Mouse (Mus musculus) forebrain, embryonic 12.5 days (tissue): Measurements from ENCODE around the gene Synj2. TPM values are rescaled to one million over a fixed set of nuclear protein-coding genes. Genes with fewer than 3 reads are reported as not detected.
"Not testable (repeated sequence)": the region's sequence is repeated elsewhere in the genome, so short reads cannot be mapped to it uniquely, and the experiment has no call there.

Experiments
- ATAC-seq: fragments of 200-750 bp; cut with Nextera tagmentation; 2 replicates; pipeline ENCODE4 v1.8.0; 2017; ENCODE audit warnings: moderate TSS enrichment; ENCODE audit not compliant: low FRiP score
- H3K27ac ChIP-seq: fragments of 300-500 bp; sonication (generic); 2 replicates; pipeline ENCODE4 v1.5.1; 2016; ENCODE audit warnings: mild to moderate bottlenecking
- H3K27me3 ChIP-seq: fragments of 300-500 bp; sonication (generic); 2 replicates; pipeline ENCODE4 v1.6.1; 2016; ENCODE audit warnings: mild to moderate bottlenecking
- H3K36me3 ChIP-seq: fragments of 300-500 bp; sonication (generic); replicated peaks from 2 replicates; pipeline ENCODE4 v1.6.1; 2016; ENCODE audit warnings: mild to moderate bottlenecking
- H3K4me1 ChIP-seq: fragments of 300-500 bp; sonication (generic); 2 replicates; pipeline ENCODE4 v1.6.1; 2016
- H3K4me2 ChIP-seq: fragments of 300-500 bp; sonication (generic); 2 replicates; pipeline ENCODE4 v1.6.1; 2016; ENCODE audit warnings: mild to moderate bottlenecking, moderate library complexity
- H3K4me3 ChIP-seq: fragments of 300-500 bp; sonication (generic); replicated peaks from 2 replicates; pipeline ENCODE4 v1.5.1; 2016; ENCODE audit warnings: mild to moderate bottlenecking
- H3K9ac ChIP-seq: fragments of 300-500 bp; sonication (generic); 2 replicates; pipeline ENCODE4 v1.6.1; 2016; ENCODE audit warnings: mild to moderate bottlenecking
- H3K9me3 ChIP-seq: fragments of 300-500 bp; sonication (generic); 2 replicates; pipeline ENCODE4 v1.6.1; 2016
- WGBS: fragments of 180-500 bp; shearing (Covaris S2); methylation state at CpG from one replicate; pipeline ENCODE4 v1.1.7; 2016; 5-methylcytosine and 5-hydroxymethylcytosine counted together
- polyA plus RNA-seq: library from polyadenylated mRNA; unstranded; fragments of >200 nt; fragmentation: Nextera tagmentation; extraction: Ambion mirVana; gene quantifications from 2 replicates; pipeline ENCODE4 v1.2.1, GENCODE M21; 2016

Synj2 gene
- polyA plus RNA-seq, 1 experiment from 2014 or later = 1.1 TPM

DNA sequence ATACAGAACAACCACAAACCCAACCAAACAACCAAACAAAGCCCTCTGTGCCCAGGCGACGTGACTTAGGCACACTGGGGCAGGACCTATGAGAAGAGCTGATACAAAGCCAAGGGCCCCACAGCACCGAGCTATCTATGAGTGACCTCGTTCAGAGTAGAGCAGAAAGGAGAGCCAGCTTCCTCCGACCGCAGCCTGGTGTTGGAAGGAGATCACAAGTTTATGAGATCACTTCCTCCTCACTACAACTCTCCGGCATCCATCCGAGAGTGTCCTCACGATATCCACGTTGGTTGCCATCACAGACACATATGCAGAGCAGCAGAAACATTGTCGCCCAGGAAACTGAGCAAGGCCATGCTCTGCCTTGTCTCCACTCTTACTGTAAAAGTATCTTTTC lies 67.5 kb downstream of the Synj2 start:
- Histone ChIP-seq H3K4me3 (no peak overlapping the region), H3K4me2 (no peak overlapping the region), H3K36me3 (no peaks in the 10 kb centered on the region), H3K27ac (no peak overlapping the region), H3K9ac (no peak overlapping the region), H3K27me3 (no peaks in the 10 kb centered on the region), H3K9me3 (no peaks in the 10 kb centered on the region), H3K4me1 (peaks cover 12% of the 10 kb centered on the region)
- no peak for ATAC-seq
- WGBS = 89% methylated on average over 11 of the region's 11 CpGs

- peaks cover 12% of the 10 kb centered on the region for H3K4me1 ChIP-seq
- 91% methylated on average over 4 of the region's 4 CpGs for WGBS
- ATAC-seq = no peak
Observed at GRCm38 (mm10) chr17:6009606-6010005, 68.5 kb downstream of the Synj2 start.

DNA sequence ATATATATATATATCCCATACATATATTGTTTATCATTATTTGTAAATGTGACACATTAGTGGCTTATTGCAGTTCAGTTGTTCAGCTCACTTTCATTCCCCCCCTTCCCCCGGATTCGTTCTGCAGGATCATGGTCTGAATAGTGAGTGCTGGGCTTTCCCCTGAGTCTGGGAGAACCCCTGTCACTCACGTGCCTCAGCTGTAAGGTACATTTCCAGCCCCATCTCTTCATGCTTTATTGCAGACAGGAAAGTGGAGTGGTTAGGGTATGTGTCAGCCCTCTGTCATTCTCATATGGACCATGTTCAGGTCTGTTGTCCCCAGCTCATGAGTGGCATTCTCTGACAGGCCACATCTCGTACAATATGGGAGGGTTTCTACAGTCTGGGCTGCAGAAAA lies 72.0 kb downstream of the Synj2 start:
- Histone ChIP-seq H3K27ac (no peak overlapping the region), H3K36me3 (no peaks in the 10 kb centered on the region), H3K9me3 (no peaks in the 10 kb centered on the region), H3K9ac (no peak overlapping the region), H3K27me3 (no peaks in the 10 kb centered on the region), H3K4me1 (no peaks in the 10 kb centered on the region; the same call in 1 of the 2 replicates), H3K4me3 (no peak overlapping the region), H3K4me2 (no peak overlapping the region)
- 81% methylated on average over 4 of the region's 4 CpGs for WGBS
- ATAC-seq = no peak

More at GRCm38 (mm10) chr17:6009606-6010005, 68.5 kb downstream of the Synj2 start:
- no peaks in the 10 kb centered on the region for H3K9me3 ChIP-seq
- H3K27ac ChIP-seq = no peak overlapping the region
- H3K36me3 ChIP-seq = no peaks in the 10 kb centered on the region
- no peak overlapping the region for H3K4me3 ChIP-seq
- no peak overlapping the region for H3K9ac ChIP-seq
- H3K27me3 ChIP-seq = no peaks in the 10 kb centered on the region
- no peak overlapping the region for H3K4me2 ChIP-seq

GRCm38 (mm10) chr17:6014985-6015384 lies 73.9 kb downstream of the Synj2 start:
- 88% methylated on average over 4 of the region's 4 CpGs for WGBS
- Histone ChIP-seq H3K4me3 (no peak overlapping the region), H3K4me1 (no peaks in the 10 kb centered on the region; the same call in 1 of the 2 replicates), H3K27me3 (no peaks in the 10 kb centered on the region), H3K9me3 (no peaks in the 10 kb centered on the region), H3K36me3 (no peaks in the 10 kb centered on the region), H3K27ac (no peak overlapping the region), H3K4me2 (no peak overlapping the region), H3K9ac (no peak overlapping the region)
- ATAC-seq = no peak

DNA sequence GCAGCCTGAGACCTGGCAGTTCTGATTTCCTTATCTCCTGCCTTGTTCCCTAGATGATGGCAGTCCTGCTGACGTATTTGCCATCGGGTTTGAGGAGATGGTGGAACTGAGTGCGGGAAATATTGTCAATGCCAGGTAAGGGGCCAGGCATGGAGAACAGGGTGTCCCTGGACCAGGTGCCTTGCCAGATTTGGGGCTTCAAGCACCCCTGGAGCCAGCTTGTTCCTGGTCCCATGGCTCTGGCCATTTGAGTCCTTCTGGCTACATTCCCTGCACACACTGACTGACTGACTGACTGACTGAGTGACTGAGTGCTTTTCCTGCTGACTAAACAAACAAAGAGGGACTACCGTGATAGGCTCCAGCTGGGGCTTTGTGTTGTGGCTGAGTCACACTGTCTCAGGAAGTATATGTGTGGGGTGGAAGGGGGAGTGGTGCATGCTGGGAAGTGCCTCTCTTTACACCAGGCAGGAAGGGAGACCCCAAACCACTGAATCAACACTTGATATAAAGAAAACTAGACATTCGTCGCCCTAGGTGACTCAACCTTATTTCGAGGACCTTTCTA lies 75.2 kb downstream of the Synj2 start:
- WGBS = 78% methylated on average over 7 of the region's 7 CpGs
- Histone ChIP-seq H3K4me2 (no peak overlapping the region), H3K27ac (no peak overlapping the region), H3K9ac (no peak overlapping the region), H3K4me3 (no peak overlapping the region), H3K9me3 (no peaks in the 10 kb centered on the region), H3K36me3 (no peaks in the 10 kb centered on the region), H3K27me3 (no peaks in the 10 kb centered on the region), H3K4me1 (no peaks in the 10 kb centered on the region; the same call in 1 of the 2 replicates)
- no peak for ATAC-seq

DNA sequence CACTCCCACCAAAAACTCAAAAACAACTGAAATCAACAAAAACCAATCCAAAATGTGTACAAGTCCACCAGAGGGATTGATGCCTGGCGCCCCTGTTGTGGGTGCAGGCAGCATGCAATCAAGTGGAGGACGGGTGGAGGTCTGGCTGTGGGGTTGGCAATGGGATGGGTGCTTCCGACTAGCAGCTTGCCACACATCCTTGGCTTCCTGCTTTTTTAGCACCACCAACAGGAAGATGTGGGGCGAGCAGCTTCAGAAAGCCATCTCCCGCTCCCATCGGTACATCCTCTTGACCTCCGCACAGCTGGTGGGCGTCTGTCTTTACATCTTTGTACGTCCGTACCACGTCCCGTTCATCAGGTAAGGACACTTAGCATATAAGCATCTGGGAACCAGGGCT lies 76.2 kb downstream of the Synj2 start:
- H3K9ac ChIP-seq = no peak overlapping the region
- H3K4me3 ChIP-seq = no peak overlapping the region
- H3K27ac ChIP-seq = no peak overlapping the region
- WGBS = 64% methylated on average over 12 of the region's 12 CpGs
- ATAC-seq = no peak
- H3K4me2 ChIP-seq = no peak overlapping the region
- no peaks in the 10 kb centered on the region for H3K27me3 ChIP-seq
- H3K9me3 ChIP-seq = no peaks in the 10 kb centered on the region
- no peaks in the 10 kb centered on the region for H3K36me3 ChIP-seq
- no peaks in the 10 kb centered on the region; the same call in 1 of the 2 replicates for H3K4me1 ChIP-seq

DNA sequence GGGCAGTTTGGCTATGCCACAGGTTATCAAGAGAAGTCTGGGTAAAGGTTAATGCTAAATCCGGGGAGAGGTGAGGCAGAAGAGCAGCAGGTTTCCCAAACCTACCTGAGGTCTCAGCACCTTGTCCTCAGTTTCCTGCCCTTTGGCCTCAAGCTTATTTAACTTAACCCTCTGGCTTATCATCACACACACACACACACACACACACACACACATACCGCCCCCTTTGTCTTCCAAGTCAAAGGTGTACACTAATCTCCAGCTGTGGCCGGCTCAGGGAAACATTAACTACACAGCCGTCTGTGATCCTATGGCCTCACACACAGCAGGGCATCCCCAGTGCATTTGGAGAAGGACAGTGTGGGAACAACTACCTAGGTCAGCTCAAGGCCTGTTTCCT lies 77.3 kb downstream of the Synj2 start:
- Histone ChIP-seq H3K36me3 (no peaks in the 10 kb centered on the region), H3K4me3 (no peak overlapping the region), H3K9ac (no peak overlapping the region), H3K27me3 (no peaks in the 10 kb centered on the region), H3K4me1 (no peaks in the 10 kb centered on the region; the same call in 1 of the 2 replicates), H3K27ac (no peak overlapping the region), H3K4me2 (no peak overlapping the region), H3K9me3 (no peaks in the 10 kb centered on the region)
- WGBS = 72% methylated on average over 4 of the region's 4 CpGs
- ATAC-seq = no peak

DNA sequence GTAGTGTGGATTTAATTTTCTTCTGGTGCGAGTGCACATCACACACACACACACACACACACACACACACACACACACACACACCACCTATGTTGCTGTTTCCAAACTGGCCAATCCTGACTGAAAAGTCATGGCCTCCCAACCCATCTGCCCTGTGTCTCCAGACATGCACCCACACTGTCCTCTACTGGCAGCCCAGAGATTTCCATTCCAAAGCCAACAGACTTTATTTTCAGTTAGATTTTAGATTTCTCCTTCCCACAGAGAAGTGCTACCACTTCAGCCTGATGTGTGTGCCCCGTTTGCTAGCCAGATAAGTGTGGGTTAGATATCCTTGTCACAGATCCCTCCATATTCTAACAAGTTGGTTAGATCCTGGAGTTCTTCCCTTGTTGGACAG lies 78.7 kb downstream of the Synj2 start:
- ATAC-seq = no peak
- H3K27me3 ChIP-seq = no peaks in the 10 kb centered on the region

GRCm38 (mm10) chr17:6020636-6021035 lies 79.6 kb downstream of the Synj2 start:
- Histone ChIP-seq H3K4me1 (no peaks in the 10 kb centered on the region), H3K9ac (no peak overlapping the region), H3K27me3 (no peaks in the 10 kb centered on the region), H3K9me3 (no peaks in the 10 kb centered on the region), H3K4me2 (no peak overlapping the region), H3K36me3 (no peaks in the 10 kb centered on the region), H3K27ac (no peak overlapping the region), H3K4me3 (no peak overlapping the region)
- 59% methylated on average over 7 of the region's 7 CpGs for WGBS
- ATAC-seq = no peak

More for the DNA sequence above, 78.7 kb downstream of the Synj2 start:
- H3K9me3 ChIP-seq = no peaks in the 10 kb centered on the region
- no peak overlapping the region for H3K27ac ChIP-seq
- H3K36me3 ChIP-seq = no peaks in the 10 kb centered on the region
- no peaks in the 10 kb centered on the region for H3K4me1 ChIP-seq
- H3K9ac ChIP-seq = no peak overlapping the region
- H3K4me2 ChIP-seq = no peak overlapping the region
- WGBS = 71% methylated on average over 2 of the region's 2 CpGs
- H3K4me3 ChIP-seq = no peak overlapping the region

- 0 out of 2 replicates have a peak, but pooled peaks have one; percentile 36 for ATAC-seq
- H3K4me2 ChIP-seq = peak overlapping the region; percentile 31
- not testable (repeated sequence) for H3K27me3 ChIP-seq, H3K4me3 ChIP-seq, H3K27ac ChIP-seq, H3K9me3 ChIP-seq, H3K36me3 ChIP-seq, H3K4me1 ChIP-seq, H3K9ac ChIP-seq
- WGBS = 53% methylated on average over 5 of the region's 5 CpGs
Observed at GRCm38 (mm10) chr17:6021374-6021789, 80.3 kb downstream of the Synj2 start.

GRCm38 (mm10) chr17:6025831-6026230 lies 84.8 kb downstream of the Synj2 start:
- H3K9me3 ChIP-seq = no peaks in the 10 kb centered on the region

GRCm38 (mm10) chr17:6035661-6036060 lies 94.6 kb downstream of the Synj2 start:
- no peak for ATAC-seq
- Histone ChIP-seq H3K4me1 (no peaks in the 10 kb centered on the region), H3K9me3 (no peaks in the 10 kb centered on the region), H3K4me2 (no peak overlapping the region), H3K9ac (no peak overlapping the region), H3K27ac (no peak overlapping the region), H3K4me3 (no peak overlapping the region), H3K27me3 (no peaks in the 10 kb centered on the region), H3K36me3 (no peaks in the 10 kb centered on the region)
- WGBS = 37% methylated on average over 8 of the region's 8 CpGs

More at GRCm38 (mm10) chr17:6025831-6026230, 84.8 kb downstream of the Synj2 start:
- Histone ChIP-seq H3K4me1 (no peaks in the 10 kb centered on the region), H3K36me3 (no peaks in the 10 kb centered on the region), H3K27ac (no peak overlapping the region), H3K4me2 (no peak overlapping the region), H3K4me3 (no peak overlapping the region), H3K9ac (no peak overlapping the region), H3K27me3 (no peaks in the 10 kb centered on the region)
- ATAC-seq = no peak
- 81% methylated on average over 7 of the region's 7 CpGs for WGBS

DNA sequence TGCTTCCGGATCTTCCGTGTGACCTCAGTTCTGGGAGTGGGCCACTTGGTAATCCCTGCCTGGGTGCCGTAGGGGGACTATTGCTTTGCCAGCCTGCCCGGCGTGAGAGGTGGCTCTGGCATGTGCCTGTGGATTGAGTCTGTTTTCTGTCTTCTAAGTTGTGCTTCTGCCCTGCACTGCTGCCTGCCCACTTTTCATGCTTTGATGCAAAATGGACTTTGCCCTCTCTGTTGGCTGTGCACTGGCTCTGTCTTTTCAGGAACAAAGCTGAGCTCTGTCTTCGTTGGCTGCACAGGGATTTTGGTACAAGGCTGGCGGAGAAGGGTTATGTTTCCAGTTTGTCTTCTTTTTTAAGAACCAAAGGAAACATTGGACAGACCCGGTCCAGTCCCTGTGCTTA lies 95.4 kb downstream of the Synj2 start:
- 91% methylated on average over 8 of the region's 8 CpGs for WGBS
- H3K4me2 ChIP-seq = no peak overlapping the region
- no peaks in the 10 kb centered on the region for H3K4me1 ChIP-seq
- no peak overlapping the region for H3K9ac ChIP-seq
- no peaks in the 10 kb centered on the region for H3K27me3 ChIP-seq
- H3K27ac ChIP-seq = no peak overlapping the region
- no peak overlapping the region for H3K4me3 ChIP-seq
- ATAC-seq = no peak
- no peaks in the 10 kb centered on the region for H3K9me3 ChIP-seq
- no peaks in the 10 kb centered on the region for H3K36me3 ChIP-seq
